Mouse (Mus musculus): ENCODE results near the gene Gm26558. TPM values are rescaled to one million over a fixed set of nuclear protein-coding genes. Genes with fewer than 3 reads are reported as not detected.
A peak's percentile ranks its signal among the peaks of the same experiment; 100 is the strongest.

The Gm26558 gene
- polyA plus RNA-seq (2014; fragmentation: Nextera tagmentation; extraction: Ambion mirVana), result 4.6 and 5.8 TPM in 2 replicates

GRCm38 (mm10) chr2:70661715-70662495, at the start of gene Gm26558:
Gene Gm26558, minus strand, starts transcription at chr2:70662108.
- no peaks in the 10 kb centered on the region for H3K27me3 ChIP-seq (ENCODE audit: control insufficient read depth, insufficient read depth, low read length)
- H3K4me3 ChIP-seq (ENCODE audit: low read depth, low read length), result peak within 1 kb of the TSS; percentile 87
- no peaks in the 10 kb centered on the region for H3K9me3 ChIP-seq (ENCODE audit: control insufficient read depth, low read length)
- under 1% methylated on average over 54 of the region's 54 CpGs for WGBS
- H3K9ac ChIP-seq (ENCODE audit: low read length), result peak within 1 kb of the TSS; percentile 96
- no peaks in the 10 kb centered on the region for H3K36me3 ChIP-seq (ENCODE audit: control insufficient read depth, insufficient read depth, low read length)
- peak; percentile 72 for ATAC-seq (ENCODE audit: insufficient number of reproducible peaks, low FRiP score, low TSS enrichment, low read depth)
- peak; percentile 70 for DNase-seq (ENCODE audit: low spot score)
- H3K4me2 ChIP-seq (ENCODE audit: low read depth, severe bottlenecking), result peak within 1 kb of the TSS; percentile 69
- H3K4me1 ChIP-seq (ENCODE audit: control insufficient read depth, insufficient read depth, low read length), result no peaks in the 10 kb centered on the region
- H3K27ac ChIP-seq (replicated peaks; ENCODE audit: low read depth, low read length), result peak within 1 kb of the TSS; percentile 87

DNA sequence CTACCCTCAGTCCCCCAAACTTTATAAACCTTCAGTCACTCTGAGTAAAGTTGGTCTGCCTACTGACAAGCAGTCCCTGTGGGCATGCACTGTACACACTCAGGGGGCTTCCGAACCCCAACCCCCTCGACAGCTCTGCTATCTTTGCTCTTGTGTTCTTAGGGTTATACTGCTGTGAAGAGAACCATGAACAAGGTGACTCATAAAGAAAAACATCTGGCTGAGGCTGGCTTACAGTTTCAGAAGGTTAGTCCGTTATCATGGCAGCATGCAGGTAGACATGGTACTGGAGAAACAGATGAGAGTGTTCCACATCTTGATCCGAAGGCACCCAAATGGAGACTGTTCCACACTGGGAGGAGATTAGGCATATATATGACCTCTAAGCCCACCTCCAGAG, 49.0 kb upstream of the Gm26558 start:
- 94% methylated on average over 4 of the region's 4 CpGs for WGBS
- H3K27me3 ChIP-seq (ENCODE audit: control insufficient read depth, insufficient read depth, low read length), result no peaks in the 10 kb centered on the region
- H3K4me1 ChIP-seq (ENCODE audit: control insufficient read depth, insufficient read depth, low read length), result peaks cover 5% of the 10 kb centered on the region; the same call in 1 of the 2 replicates
- ATAC-seq (ENCODE audit: insufficient number of reproducible peaks, low FRiP score, low TSS enrichment, low read depth) (no peak), DNase-seq (ENCODE audit: low spot score) (no peak)
- no peak overlapping the region for H3K4me3 ChIP-seq (ENCODE audit: low read depth, low read length)
- peaks cover 12% of the 10 kb centered on the region; the same call in 1 of the 2 replicates for H3K36me3 ChIP-seq (ENCODE audit: control insufficient read depth, insufficient read depth, low read length)
- no peaks in the 10 kb centered on the region for H3K9me3 ChIP-seq (ENCODE audit: control insufficient read depth, low read length)
- no peak overlapping the region for H3K27ac ChIP-seq (replicated peaks; ENCODE audit: low read depth, low read length)
- H3K9ac ChIP-seq (ENCODE audit: low read length), result no peak overlapping the region
- H3K4me2 ChIP-seq (ENCODE audit: low read depth, severe bottlenecking), result no peak overlapping the region

DNA sequence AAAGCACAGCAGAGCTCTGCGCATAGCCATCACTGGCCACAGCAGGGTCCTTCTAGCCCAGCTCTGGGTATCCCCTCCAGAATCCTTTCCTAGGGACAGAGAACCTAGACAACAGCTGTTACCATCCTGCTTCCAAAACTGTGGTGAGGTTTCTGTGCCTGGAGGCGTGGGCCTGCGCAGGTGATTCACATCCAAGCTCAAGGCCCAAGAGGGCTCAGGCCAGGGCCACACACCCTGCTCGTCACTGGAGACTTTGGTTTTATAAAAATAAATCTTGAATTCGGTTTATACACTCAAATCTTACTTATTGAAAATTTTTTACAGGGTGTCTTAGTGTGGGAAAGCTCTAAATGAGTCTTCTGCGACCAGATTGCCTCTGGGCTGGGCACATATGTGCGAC, 48.3 kb upstream of the Gm26558 start:
- H3K36me3 ChIP-seq (ENCODE audit: control insufficient read depth, insufficient read depth, low read length), result peaks cover 10% of the 10 kb centered on the region; the same call in 1 of the 2 replicates
- no peak for DNase-seq (ENCODE audit: low spot score)
- H3K4me1 ChIP-seq (ENCODE audit: control insufficient read depth, insufficient read depth, low read length), result peaks cover 5% of the 10 kb centered on the region; the same call in 1 of the 2 replicates
- 95% methylated on average over 7 of the region's 7 CpGs for WGBS
- no peak overlapping the region for H3K9ac ChIP-seq (ENCODE audit: low read length)
- no peak overlapping the region for H3K4me2 ChIP-seq (ENCODE audit: low read depth, severe bottlenecking)
- H3K27me3 ChIP-seq (ENCODE audit: control insufficient read depth, insufficient read depth, low read length), result no peaks in the 10 kb centered on the region
- H3K9me3 ChIP-seq (ENCODE audit: control insufficient read depth, low read length), result no peaks in the 10 kb centered on the region
- no peak for ATAC-seq (ENCODE audit: insufficient number of reproducible peaks, low FRiP score, low TSS enrichment, low read depth)
- H3K27ac ChIP-seq (replicated peaks; ENCODE audit: low read depth, low read length), result no peak overlapping the region
- no peak overlapping the region for H3K4me3 ChIP-seq (ENCODE audit: low read depth, low read length)

DNA sequence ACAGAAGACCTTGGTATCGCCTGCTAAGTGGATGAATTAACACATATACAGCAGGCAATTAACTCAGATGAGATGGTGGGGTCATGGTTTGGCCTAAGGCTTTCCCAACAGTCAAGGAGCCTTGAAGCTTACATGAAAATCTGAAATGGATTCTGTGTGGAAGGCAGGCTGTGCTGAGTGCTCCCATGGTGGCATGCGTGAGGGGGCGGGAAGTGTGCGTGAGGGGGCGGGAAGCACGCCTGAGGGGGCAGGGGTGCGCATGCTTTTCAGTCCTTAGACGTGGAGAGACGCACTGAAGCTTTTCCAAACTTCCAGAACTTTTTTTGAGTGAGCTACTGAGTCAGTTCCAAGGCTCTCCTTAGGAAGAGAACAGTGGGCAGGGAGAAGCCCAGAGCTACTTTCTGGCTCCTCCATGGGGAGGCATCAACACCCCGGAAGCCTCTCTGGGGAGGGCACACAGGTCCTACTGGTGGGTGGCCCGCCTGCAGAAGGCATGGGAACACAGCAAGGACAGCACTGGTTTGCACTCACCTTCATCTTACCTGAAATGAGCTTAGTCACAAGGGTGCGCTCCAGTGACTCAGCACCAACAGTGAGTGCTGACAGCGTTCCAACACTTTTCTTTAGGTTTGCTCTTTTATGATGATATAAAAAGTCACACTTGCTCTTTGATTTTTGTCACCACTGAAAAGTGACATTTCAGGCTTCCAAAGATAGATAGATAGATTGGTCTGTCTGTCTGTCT, 47.2 kb upstream of the Gm26558 start:
- Histone ChIP-seq H3K4me1 (ENCODE audit: control insufficient read depth, insufficient read depth, low read length) (peaks cover 5% of the 10 kb centered on the region; the same call in 1 of the 2 replicates), H3K27me3 (ENCODE audit: control insufficient read depth, insufficient read depth, low read length) (no peaks in the 10 kb centered on the region), H3K4me3 (ENCODE audit: low read depth, low read length) (no peak overlapping the region), H3K4me2 (ENCODE audit: low read depth, severe bottlenecking) (no peak overlapping the region), H3K9me3 (ENCODE audit: control insufficient read depth, low read length) (no peaks in the 10 kb centered on the region), H3K9ac (ENCODE audit: low read length) (no peak overlapping the region), H3K36me3 (ENCODE audit: control insufficient read depth, insufficient read depth, low read length) (peaks cover 10% of the 10 kb centered on the region; the same call in 1 of the 2 replicates), H3K27ac (replicated peaks; ENCODE audit: low read depth, low read length) (no peak overlapping the region)
- ATAC-seq (ENCODE audit: insufficient number of reproducible peaks, low FRiP score, low TSS enrichment, low read depth) (no peak), DNase-seq (ENCODE audit: low spot score) (no peak)
- 72% methylated on average over 13 of the region's 13 CpGs for WGBS

DNA sequence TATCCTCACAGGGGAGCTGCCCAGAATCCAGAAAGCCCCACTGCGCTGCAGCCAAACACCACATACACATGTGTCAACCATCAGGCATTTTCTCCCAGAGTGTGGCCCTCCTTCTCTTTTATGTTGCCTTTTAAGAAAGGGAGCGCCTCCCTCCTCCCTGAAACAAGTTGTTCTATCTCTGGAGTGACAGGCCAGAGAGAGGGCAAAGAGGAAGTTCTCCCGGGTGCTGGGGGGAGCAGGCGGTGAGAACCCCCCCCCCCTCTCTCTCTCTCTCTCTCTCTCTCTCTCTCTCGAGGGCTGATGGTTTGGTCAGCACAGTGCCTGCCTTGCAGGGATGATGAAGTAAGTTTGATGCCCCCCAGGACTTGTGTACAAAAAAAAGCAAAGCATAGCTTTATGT, 40.5 kb upstream of the Gm26558 start:
- Histone ChIP-seq H3K27ac (replicated peaks; ENCODE audit: low read depth, low read length) (no peak overlapping the region), H3K9ac (ENCODE audit: low read length) (no peak overlapping the region), H3K9me3 (ENCODE audit: control insufficient read depth, low read length) (no peaks in the 10 kb centered on the region), H3K4me2 (ENCODE audit: low read depth, severe bottlenecking) (no peak overlapping the region), H3K4me1 (ENCODE audit: control insufficient read depth, insufficient read depth, low read length) (peaks cover 4% of the 10 kb centered on the region; the same call in 1 of the 2 replicates), H3K27me3 (ENCODE audit: control insufficient read depth, insufficient read depth, low read length) (no peaks in the 10 kb centered on the region), H3K36me3 (ENCODE audit: control insufficient read depth, insufficient read depth, low read length) (no peaks in the 10 kb centered on the region), H3K4me3 (ENCODE audit: low read depth, low read length) (no peak overlapping the region)
- ATAC-seq (ENCODE audit: insufficient number of reproducible peaks, low FRiP score, low TSS enrichment, low read depth) (no peak), DNase-seq (ENCODE audit: low spot score) (no peak)
- WGBS, result 43% methylated on average over 5 of the region's 5 CpGs

- H3K27ac ChIP-seq (replicated peaks; ENCODE audit: low read depth, low read length), result no peak overlapping the region
- DNase-seq (ENCODE audit: low spot score) (no peak), ATAC-seq (ENCODE audit: insufficient number of reproducible peaks, low FRiP score, low TSS enrichment, low read depth) (no peak)
- no peak overlapping the region for H3K4me3 ChIP-seq (ENCODE audit: low read depth, low read length)
- H3K9ac ChIP-seq (ENCODE audit: low read length), result no peak overlapping the region
- WGBS, result 70% methylated on average over 9 of the region's 9 CpGs
- H3K36me3 ChIP-seq (ENCODE audit: control insufficient read depth, insufficient read depth, low read length), result no peaks in the 10 kb centered on the region
- H3K27me3 ChIP-seq (ENCODE audit: control insufficient read depth, insufficient read depth, low read length), result no peaks in the 10 kb centered on the region
- no peaks in the 10 kb centered on the region for H3K4me1 ChIP-seq (ENCODE audit: control insufficient read depth, insufficient read depth, low read length)
- H3K9me3 ChIP-seq (ENCODE audit: control insufficient read depth, low read length), result no peaks in the 10 kb centered on the region
- H3K4me2 ChIP-seq (ENCODE audit: low read depth, severe bottlenecking), result no peak overlapping the region
These were observed 39.7 kb upstream of the Gm26558 start for GRCm38 (mm10) chr2:70701571-70701970.

DNA sequence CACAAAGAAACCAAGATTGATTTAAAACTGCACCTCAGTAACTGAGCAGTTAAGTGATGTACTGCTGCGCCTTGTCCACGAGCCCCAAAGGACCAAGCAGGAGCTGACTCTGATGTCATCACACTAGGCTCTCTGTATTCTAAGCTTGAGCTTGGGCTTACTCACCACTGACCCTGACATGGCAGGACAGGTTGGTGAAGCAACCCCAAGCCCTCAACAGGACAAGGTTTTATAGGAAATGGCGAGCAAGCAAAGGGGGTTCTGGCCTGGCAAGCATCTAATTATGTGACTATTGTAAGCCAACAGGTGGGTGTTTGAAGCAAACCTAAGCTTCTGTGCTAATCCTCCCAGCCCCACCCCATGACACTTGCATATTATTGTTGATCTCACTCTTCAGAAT, 38.9 kb upstream of the Gm26558 start:
- no peaks in the 10 kb centered on the region for H3K4me1 ChIP-seq (ENCODE audit: control insufficient read depth, insufficient read depth, low read length)
- no peak overlapping the region for H3K9ac ChIP-seq (ENCODE audit: low read length)
- no peak overlapping the region for H3K4me3 ChIP-seq (ENCODE audit: low read depth, low read length)
- ATAC-seq (ENCODE audit: insufficient number of reproducible peaks, low FRiP score, low TSS enrichment, low read depth), result no peak
- DNase-seq (ENCODE audit: low spot score), result no peak
- no peak overlapping the region for H3K27ac ChIP-seq (replicated peaks; ENCODE audit: low read depth, low read length)
- H3K4me2 ChIP-seq (ENCODE audit: low read depth, severe bottlenecking), result no peak overlapping the region
- no peaks in the 10 kb centered on the region for H3K36me3 ChIP-seq (ENCODE audit: control insufficient read depth, insufficient read depth, low read length)
- 90% methylated on average over 3 of the region's 3 CpGs for WGBS
- H3K27me3 ChIP-seq (ENCODE audit: control insufficient read depth, insufficient read depth, low read length), result no peaks in the 10 kb centered on the region
- no peaks in the 10 kb centered on the region for H3K9me3 ChIP-seq (ENCODE audit: control insufficient read depth, low read length)

GRCm38 (mm10) chr2:70695712-70696111, 33.8 kb upstream of the Gm26558 start:
- H3K27me3 ChIP-seq (ENCODE audit: control insufficient read depth, insufficient read depth, low read length), result no peaks in the 10 kb centered on the region
- no peaks in the 10 kb centered on the region for H3K9me3 ChIP-seq (ENCODE audit: control insufficient read depth, low read length)
- no peak overlapping the region for H3K9ac ChIP-seq (ENCODE audit: low read length)
- no peak overlapping the region for H3K4me2 ChIP-seq (ENCODE audit: low read depth, severe bottlenecking)
- H3K27ac ChIP-seq (replicated peaks; ENCODE audit: low read depth, low read length), result no peak overlapping the region
- peaks cover 4% of the 10 kb centered on the region for H3K36me3 ChIP-seq (ENCODE audit: control insufficient read depth, insufficient read depth, low read length)
- no peak for ATAC-seq (ENCODE audit: insufficient number of reproducible peaks, low FRiP score, low TSS enrichment, low read depth)
- 89% methylated on average over 10 of the region's 10 CpGs for WGBS
- no peaks in the 10 kb centered on the region for H3K4me1 ChIP-seq (ENCODE audit: control insufficient read depth, insufficient read depth, low read length)
- no peak overlapping the region for H3K4me3 ChIP-seq (ENCODE audit: low read depth, low read length)
- no peak for DNase-seq (ENCODE audit: low spot score)

All from limb, embryonic 11.5 days (tissue).